Comparison of ENCODE assay signal across 30 mouse cellular contexts in genomic region chr5:43601601-43602000, GRCm38 (mm10).
A peak's percentile ranks its signal among the peaks of the same experiment; 100 is the strongest.
DNase-seq lines count a peak whose midpoint lies in the region; ATAC-seq and TF ChIP-seq lines count a peak whose summit lies in the region.
"Had no signal": no experiment of that assay in that cellular context is flagged by ENCODE, and none has a peak within 500 bp of the region (broad histone marks: within the 10 kb centered on the region; RNA-seq: fewer than 3 reads in every experiment).

No protein-coding gene starts in this region.

- TF ChIP-seq EP300 in heart, postnatal 0 days (IDR thresholded peaks at IDR 0.05; ENCODE audit: low read depth) = no peak

- TF ChIP-seq CTCF in heart, postnatal 0 days (IDR thresholded peaks at IDR 0.05; ENCODE audit: low read depth) = no peak

- 70% methylated on average over 8 of the region's 8 CpGs for WGBS in heart, postnatal 0 days

- 0 out of 2 replicates have a peak overlapping the region, but pooled peaks have one; percentile 20 for H3K27ac ChIP-seq in heart, postnatal 0 days (ENCODE audit: low read depth)
- H3K27ac ChIP-seq in brown adipose tissue, adult 24 weeks (replicated peaks; ENCODE audit: low read depth, low read length) = no peak overlapping the region
- H3K27ac ChIP-seq: embryonic facial prominence, embryonic 12.5 days; embryonic facial prominence, embryonic 15.5 days; heart, embryonic 15.5 days; hindbrain, embryonic 14.5 days; hindbrain, postnatal 0 days had no signal

- H3K36me3 ChIP-seq in heart, postnatal 0 days (replicated peaks; ENCODE audit: control insufficient read depth, insufficient read depth, low read length) = no peaks in the 10 kb centered on the region
- H3K36me3 ChIP-seq: embryonic facial prominence, embryonic 12.5 days; embryonic facial prominence, embryonic 15.5 days; G1E; heart, embryonic 15.5 days had no signal

- H3K9me3 ChIP-seq in heart, postnatal 0 days (replicated peaks; ENCODE audit: control insufficient read depth, low read length) = no peaks in the 10 kb centered on the region
- H3K9me3 ChIP-seq: embryonic facial prominence, embryonic 12.5 days; embryonic facial prominence, embryonic 15.5 days; G1E; heart, embryonic 15.5 days had no signal

- peak; percentile 7 for DNase-seq in gastrocnemius, adult 18-20 months (ENCODE audit: low spot score)
- no peak for DNase-seq in gastrocnemius, postnatal 4 days (ENCODE audit: low spot score in 2 of 2)
- peak; percentile 20 to 36 for DNase-seq in heart, adult 18-20 months
- no peak for DNase-seq in heart, adult 8-10 months (ENCODE audit: low spot score)
- no peak for DNase-seq in heart, postnatal 0 days (ENCODE audit: low spot score)
- DNase-seq in heart, postnatal 4 days = no peak
- no peak for DNase-seq in thymus, postnatal 14 days
- DNase-seq: adrenal gland, postnatal 10 days; adrenal gland, postnatal 36 days; cerebellum, adult 11 months; cerebellum, adult 2 months; cerebellum, adult 9-11 months; cerebellum, postnatal 25 days; forebrain, postnatal 0 days; gastrocnemius, postnatal 10 days; heart, postnatal 14 days; kidney, adult 18-20 months had no signal

- no peak overlapping the region for H3K4me3 ChIP-seq in heart, postnatal 0 days (ENCODE audit: low read depth, low read length)
- 0 out of 2 replicates have a peak overlapping the region, but pooled peaks have one; percentile 3 for H3K4me3 ChIP-seq in brown adipose tissue, adult 24 weeks (ENCODE audit: insufficient read depth, low read depth, low read length)
- H3K4me3 ChIP-seq: embryonic facial prominence, embryonic 12.5 days; embryonic facial prominence, embryonic 15.5 days; heart, embryonic 15.5 days had no signal

- H3K27me3 ChIP-seq in heart, postnatal 0 days (ENCODE audit: control insufficient read depth, insufficient read depth, low read length) = no peaks in the 10 kb centered on the region
- H3K27me3 ChIP-seq: CH12.LX; embryonic facial prominence, embryonic 12.5 days; embryonic facial prominence, embryonic 15.5 days; heart, embryonic 15.5 days; Patski had no signal

- no peak overlapping the region for H3K9ac ChIP-seq in heart, postnatal 0 days (replicated peaks; ENCODE audit: low read depth, low read length)
- H3K9ac ChIP-seq: embryonic facial prominence, embryonic 12.5 days; embryonic facial prominence, embryonic 15.5 days; forebrain, postnatal 0 days; heart, embryonic 15.5 days; hindbrain, embryonic 14.5 days had no signal

- H3K4me2 ChIP-seq in heart, postnatal 0 days (ENCODE audit: low read depth, low read length) = no peak overlapping the region
- H3K4me2 ChIP-seq: embryonic facial prominence, embryonic 12.5 days; embryonic facial prominence, embryonic 15.5 days; heart, embryonic 11.5 days; heart, embryonic 15.5 days; hindbrain, embryonic 14.5 days had no signal

- no peak for ATAC-seq in heart, postnatal 0 days (ENCODE audit: insufficient read depth, low read depth)
- ATAC-seq: forebrain, embryonic 14.5 days; forebrain, postnatal 0 days; hindbrain, postnatal 0 days; inflammation-experienced regulatory T-cells, adult 6 months; intestine, embryonic 16.5 days; Patski had no signal

- H3K4me1 ChIP-seq in heart, postnatal 0 days (ENCODE audit: control insufficient read depth, insufficient read depth) = no peaks in the 10 kb centered on the region
- no peaks in the 10 kb centered on the region for H3K4me1 ChIP-seq in brown adipose tissue, adult 24 weeks (ENCODE audit: control insufficient read depth, insufficient read depth, insufficient read length, low read length)
- H3K4me1 ChIP-seq: embryonic facial prominence, embryonic 12.5 days; embryonic facial prominence, embryonic 15.5 days; heart, embryonic 15.5 days had no signal

Comparison
In these comparisons a context has a peak if more than half of its experiments do, and no peak if none do; other contexts are left out.
1. DNase-seq: peak in gastrocnemius, adult 18-20 months (single experiment) and heart, adult 18-20 months (2 of 2); none in gastrocnemius, postnatal 4 days (0 of 2), heart, adult 8-10 months (single experiment), heart, postnatal 0 days (single experiment), heart, postnatal 4 days (single experiment) and thymus, postnatal 14 days (single experiment).